Mouse (Mus musculus): Measurements from ENCODE around the gene Rbm47. TPM values are rescaled to one million over a fixed set of nuclear protein-coding genes. Genes with fewer than 3 reads are reported as not detected.

Gene Rbm47
- polyA plus RNA-seq, 1 experiment from 2014 or later = 5.1 TPM

DNA sequence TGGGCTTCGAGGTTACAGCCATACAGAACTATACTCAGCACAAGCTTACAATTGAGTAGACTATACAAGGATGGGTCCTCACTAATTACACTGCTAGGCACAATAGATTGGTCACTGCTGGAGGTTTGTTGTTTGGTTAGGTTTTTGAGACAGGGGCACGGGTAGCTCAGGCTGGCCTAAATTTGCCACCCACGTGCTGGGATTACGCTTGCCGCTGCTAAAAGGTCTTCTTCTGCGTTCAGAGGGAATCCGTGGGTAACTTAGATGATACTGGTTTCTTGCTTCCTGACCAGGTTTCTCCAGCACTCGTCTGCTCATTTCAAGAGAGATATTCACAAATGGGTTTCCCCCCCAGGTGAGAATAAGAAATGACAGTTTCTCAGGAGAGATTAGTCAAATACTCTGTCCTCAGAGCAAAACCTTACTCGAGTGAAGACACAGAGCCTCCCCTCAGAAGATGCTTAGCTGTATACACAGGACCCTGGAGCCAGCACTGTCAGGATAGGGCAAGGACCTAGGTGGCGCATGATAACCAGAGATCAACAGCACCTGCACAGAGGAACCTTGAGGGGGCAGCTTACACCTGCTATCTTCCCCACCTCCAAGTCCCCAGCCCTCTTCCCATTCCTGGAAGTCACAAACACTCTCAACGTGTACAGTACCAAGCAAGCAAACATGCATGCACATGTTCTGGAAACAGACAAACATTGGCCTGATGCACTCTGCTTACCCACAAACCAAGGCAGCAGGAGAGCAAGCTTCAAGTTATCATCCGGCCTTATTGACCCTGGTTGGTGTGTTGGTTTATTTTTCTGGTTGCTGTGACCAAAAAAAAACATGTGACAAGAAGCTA lies 104.6 kb downstream of the Rbm47 start:
- no peaks in the 10 kb centered on the region for H3K9me3 ChIP-seq
- H3K27me3 ChIP-seq = no peaks in the 10 kb centered on the region
- no peak overlapping the region for H3K4me3 ChIP-seq
- peaks cover 7% of the 10 kb centered on the region for H3K4me1 ChIP-seq
- 87% methylated on average over 12 of the region's 12 CpGs for WGBS
- no peaks in the 10 kb centered on the region for H3K36me3 ChIP-seq
- no peak overlapping the region for H3K9ac ChIP-seq (replicated peaks)
- H3K4me2 ChIP-seq (replicated peaks) = no peak overlapping the region
- H3K27ac ChIP-seq (replicated peaks) = no peak overlapping the region
- no peak for ATAC-seq (replicated peaks)

GRCm38 (mm10) chr5:66067219-66067618 lies 105.7 kb downstream of the Rbm47 start:
- peaks cover 8% of the 10 kb centered on the region for H3K4me1 ChIP-seq
- H3K27ac ChIP-seq (replicated peaks) = no peak overlapping the region
- no peaks in the 10 kb centered on the region for H3K9me3 ChIP-seq
- H3K4me3 ChIP-seq = no peak overlapping the region
- no peak overlapping the region for H3K4me2 ChIP-seq (replicated peaks)
- H3K36me3 ChIP-seq = no peaks in the 10 kb centered on the region
- no peak overlapping the region for H3K9ac ChIP-seq (replicated peaks)
- WGBS = 37% methylated on average over 7 of the region's 7 CpGs
- peak; percentile 53; the same call in 1 of the 2 replicates for ATAC-seq (replicated peaks)
- no peaks in the 10 kb centered on the region for H3K27me3 ChIP-seq

- no peak for ATAC-seq (replicated peaks)
- peaks cover 10% of the 10 kb centered on the region; the same call in 1 of the 2 replicates for H3K4me1 ChIP-seq
Observed at GRCm38 (mm10) chr5:66062930-66063220, 110.0 kb downstream of the Rbm47 start.

DNA sequence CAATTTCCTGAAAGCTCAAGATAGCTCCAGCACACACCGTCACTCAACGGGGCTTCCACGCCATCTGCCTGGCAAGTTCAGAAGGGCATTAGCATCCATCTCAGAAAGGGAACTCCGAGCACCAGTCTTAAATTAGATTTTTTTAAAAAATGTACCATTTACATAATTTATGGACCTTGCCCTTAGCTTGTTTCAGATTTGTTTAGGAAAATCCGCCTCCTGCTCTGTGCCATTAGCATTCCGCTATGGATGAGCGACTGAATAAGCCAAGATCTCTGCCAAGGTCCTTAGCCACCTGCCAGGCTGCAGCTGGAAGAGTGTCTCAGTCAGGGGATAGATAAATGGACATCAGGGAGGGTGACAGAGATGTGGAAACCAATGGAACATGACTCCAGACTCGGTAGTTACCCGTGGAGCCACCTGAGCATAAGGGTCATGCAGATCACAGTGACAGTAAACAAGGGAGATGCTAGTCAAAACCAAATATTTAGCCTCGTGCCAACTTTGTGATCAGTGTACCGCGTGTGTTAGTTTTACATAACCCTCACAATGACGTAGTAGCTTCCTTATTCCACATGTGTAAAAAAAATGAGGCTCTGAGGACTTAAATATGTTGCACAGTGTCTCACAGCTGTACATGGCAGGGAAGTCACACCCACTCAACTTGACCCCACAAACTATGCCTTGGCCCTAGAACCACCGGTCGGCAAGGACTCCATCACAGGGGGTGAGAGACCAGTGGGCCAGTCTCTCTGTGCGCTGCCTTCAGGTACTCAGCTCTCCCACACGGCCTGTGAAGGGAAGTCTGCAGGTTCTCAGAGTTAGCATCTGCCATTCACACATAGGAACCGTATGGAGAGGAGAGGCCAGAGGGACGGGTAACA lies 110.6 kb downstream of the Rbm47 start:
- no peak overlapping the region for H3K4me3 ChIP-seq
- H3K9ac ChIP-seq (replicated peaks) = no peak overlapping the region
- H3K36me3 ChIP-seq = no peaks in the 10 kb centered on the region
- H3K4me1 ChIP-seq = peaks cover 10% of the 10 kb centered on the region; the same call in 1 of the 2 replicates
- no peak overlapping the region for H3K4me2 ChIP-seq (replicated peaks)
- 70% methylated on average over 19 of the region's 19 CpGs for WGBS
- H3K27ac ChIP-seq (replicated peaks) = 0 out of 2 replicates have a peak overlapping the region, but pooled peaks have one; percentile 17
- H3K27me3 ChIP-seq = no peaks in the 10 kb centered on the region
- ATAC-seq (replicated peaks) = peak; percentile 57
- H3K9me3 ChIP-seq = no peaks in the 10 kb centered on the region

More at GRCm38 (mm10) chr5:66062930-66063220, 110.0 kb downstream of the Rbm47 start:
- H3K36me3 ChIP-seq = no peaks in the 10 kb centered on the region
- no peaks in the 10 kb centered on the region for H3K9me3 ChIP-seq
- no peak overlapping the region for H3K9ac ChIP-seq (replicated peaks)
- H3K4me2 ChIP-seq (replicated peaks) = no peak overlapping the region
- no peak overlapping the region for H3K27ac ChIP-seq (replicated peaks)
- H3K4me3 ChIP-seq = no peak overlapping the region
- H3K27me3 ChIP-seq = no peaks in the 10 kb centered on the region
- 77% methylated on average over 3 of the region's 3 CpGs for WGBS

- no peaks in the 10 kb centered on the region for H3K9me3 ChIP-seq
- H3K27ac ChIP-seq (replicated peaks) = 0 out of 2 replicates have a peak overlapping the region, but pooled peaks have one; percentile 17
- no peaks in the 10 kb centered on the region for H3K27me3 ChIP-seq
- H3K4me3 ChIP-seq = no peak overlapping the region
- 75% methylated on average over 4 of the region's 4 CpGs for WGBS
- peaks cover 10% of the 10 kb centered on the region; the same call in 1 of the 2 replicates for H3K4me1 ChIP-seq
- no peaks in the 10 kb centered on the region for H3K36me3 ChIP-seq
- no peak overlapping the region for H3K9ac ChIP-seq (replicated peaks)
- ATAC-seq (replicated peaks) = no peak
- H3K4me2 ChIP-seq (replicated peaks) = no peak overlapping the region
Observed at GRCm38 (mm10) chr5:66061667-66062045, 111.3 kb downstream of the Rbm47 start.

GRCm38 (mm10) chr5:66058844-66059243 lies 114.1 kb downstream of the Rbm47 start:
- Histone ChIP-seq H3K4me1 (peaks cover 10% of the 10 kb centered on the region; the same call in 1 of the 2 replicates), H3K9ac (replicated peaks) (no peak overlapping the region), H3K9me3 (no peaks in the 10 kb centered on the region), H3K4me2 (replicated peaks) (no peak overlapping the region), H3K27me3 (no peaks in the 10 kb centered on the region), H3K36me3 (no peaks in the 10 kb centered on the region), H3K4me3 (no peak overlapping the region), H3K27ac (replicated peaks) (no peak overlapping the region)
- ATAC-seq (replicated peaks) = no peak
- WGBS = 95% methylated on average over 5 of the region's 5 CpGs

- H3K4me1 ChIP-seq = peaks cover 4% of the 10 kb centered on the region; the same call in 1 of the 2 replicates
- H3K9ac ChIP-seq (replicated peaks) = no peak overlapping the region
- H3K27me3 ChIP-seq = no peaks in the 10 kb centered on the region
- H3K36me3 ChIP-seq = no peaks in the 10 kb centered on the region
- no peak overlapping the region for H3K4me2 ChIP-seq (replicated peaks)
- H3K27ac ChIP-seq (replicated peaks) = no peak overlapping the region
- 81% methylated on average over 4 of the region's 4 CpGs for WGBS
- H3K4me3 ChIP-seq = no peak overlapping the region
- no peak for ATAC-seq (replicated peaks)
- H3K9me3 ChIP-seq = no peaks in the 10 kb centered on the region
Observed at GRCm38 (mm10) chr5:66056680-66057079, 116.2 kb downstream of the Rbm47 start.

- Histone ChIP-seq H3K9ac (replicated peaks) (no peak overlapping the region), H3K27me3 (no peaks in the 10 kb centered on the region), H3K9me3 (no peaks in the 10 kb centered on the region), H3K4me2 (replicated peaks) (no peak overlapping the region), H3K4me3 (no peak overlapping the region), H3K4me1 (peaks cover 10% of the 10 kb centered on the region; the same call in 1 of the 2 replicates), H3K27ac (replicated peaks) (no peak overlapping the region), H3K36me3 (no peaks in the 10 kb centered on the region)
- 69% methylated on average over 9 of the region's 9 CpGs for WGBS
- no peak for ATAC-seq (replicated peaks)
Observed at GRCm38 (mm10) chr5:66054394-66054793, 118.5 kb downstream of the Rbm47 start.

DNA sequence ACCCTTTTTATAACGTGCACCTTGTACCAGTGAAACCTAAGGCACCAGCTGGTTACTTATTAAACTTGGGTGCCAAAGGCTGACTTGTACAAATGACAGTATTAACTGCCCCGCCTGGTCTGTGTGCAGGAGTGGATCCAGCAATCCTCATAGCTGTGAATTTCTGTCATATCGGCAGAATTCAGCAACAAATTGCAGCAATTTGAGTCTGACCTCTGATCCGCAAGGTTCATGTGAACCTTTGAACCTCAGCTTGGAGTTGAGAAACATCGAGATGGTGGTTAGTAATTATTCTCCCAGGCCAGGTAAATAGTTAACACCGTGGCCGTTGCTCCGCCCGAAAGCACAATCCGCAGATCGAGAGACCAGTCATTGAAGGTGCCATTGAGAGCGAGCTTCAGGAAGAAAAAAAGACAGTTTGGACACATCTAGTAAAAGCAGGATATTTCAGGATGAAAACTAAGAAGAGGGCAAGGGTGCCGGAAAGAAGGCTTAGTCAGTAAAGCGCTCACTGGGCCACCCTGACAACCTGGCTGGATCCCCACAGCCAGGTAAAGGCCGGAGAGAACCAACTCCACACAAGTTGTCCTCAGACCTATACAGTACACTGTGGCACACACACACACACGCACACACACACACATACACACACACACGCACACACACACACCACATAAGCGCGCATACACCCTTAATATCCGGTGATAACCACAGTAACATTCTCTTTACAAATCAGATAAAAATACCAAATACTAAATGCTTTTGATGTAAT lies 120.0 kb downstream of the Rbm47 start:
- Histone ChIP-seq H3K36me3 (no peaks in the 10 kb centered on the region), H3K4me2 (replicated peaks) (no peak overlapping the region), H3K4me1 (peaks cover 10% of the 10 kb centered on the region; the same call in 1 of the 2 replicates), H3K9ac (replicated peaks) (no peak overlapping the region), H3K9me3 (no peaks in the 10 kb centered on the region), H3K27me3 (no peaks in the 10 kb centered on the region), H3K4me3 (no peak overlapping the region), H3K27ac (replicated peaks) (no peak overlapping the region)
- 93% methylated on average over 20 of the region's 20 CpGs for WGBS
- ATAC-seq (replicated peaks) = no peak

DNA sequence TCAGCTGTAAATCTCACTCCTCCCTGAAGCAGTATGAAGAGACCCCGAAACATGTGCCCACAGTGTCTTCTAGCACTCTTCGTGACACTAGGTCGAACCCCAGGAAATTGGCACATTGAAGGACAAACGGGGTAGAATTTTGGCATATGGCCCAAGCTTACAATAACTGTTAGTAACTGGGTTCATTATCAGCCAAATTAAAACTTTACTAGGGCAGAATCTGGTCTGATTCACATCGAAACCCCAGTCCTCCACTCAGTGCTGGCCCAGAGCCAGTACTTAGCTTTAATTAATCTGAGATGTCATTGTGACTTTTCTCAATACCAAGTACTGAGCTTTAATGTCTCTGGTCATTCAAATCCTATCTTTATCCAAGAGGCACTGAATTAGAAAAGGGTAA lies 122.1 kb downstream of the Rbm47 start:
- Histone ChIP-seq H3K4me2 (replicated peaks) (no peak overlapping the region), H3K27ac (replicated peaks) (no peak overlapping the region), H3K4me3 (no peak overlapping the region), H3K4me1 (peaks cover 10% of the 10 kb centered on the region; the same call in 1 of the 2 replicates), H3K9me3 (no peaks in the 10 kb centered on the region), H3K36me3 (no peaks in the 10 kb centered on the region), H3K9ac (replicated peaks) (no peak overlapping the region), H3K27me3 (no peaks in the 10 kb centered on the region)
- WGBS = 31% methylated on average over 5 of the region's 5 CpGs
- no peak for ATAC-seq (replicated peaks)

DNA sequence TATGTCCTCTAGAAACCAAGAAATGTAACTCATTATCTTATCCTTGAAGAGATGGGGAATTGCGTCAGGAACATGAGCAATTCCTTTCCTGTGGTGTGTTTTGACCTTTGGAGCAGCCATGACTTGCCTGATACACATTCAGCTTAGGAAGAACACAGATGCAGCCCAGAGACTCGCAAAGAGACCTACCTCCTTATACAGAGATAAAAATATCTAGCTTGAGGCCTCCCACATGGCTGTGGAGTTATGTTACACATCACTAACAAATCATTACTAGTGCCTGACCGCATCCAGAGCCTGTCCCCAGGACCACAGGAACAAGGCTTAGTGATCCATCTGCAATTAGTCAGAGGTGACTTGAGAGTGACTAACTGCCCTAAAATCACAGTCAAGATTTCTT lies 126.6 kb downstream of the Rbm47 start:
- ATAC-seq (replicated peaks) = no peak
- no peaks in the 10 kb centered on the region for H3K36me3 ChIP-seq
- no peak overlapping the region for H3K4me2 ChIP-seq (replicated peaks)
- no peaks in the 10 kb centered on the region for H3K27me3 ChIP-seq
- 93% methylated on average over 3 of the region's 3 CpGs for WGBS
- H3K9ac ChIP-seq (replicated peaks) = no peak overlapping the region
- no peaks in the 10 kb centered on the region for H3K9me3 ChIP-seq
- H3K4me1 ChIP-seq = 0 out of 2 replicates have a peak, but pooled peaks cover 7% of the 10 kb centered on the region
- H3K4me3 ChIP-seq = no peak overlapping the region
- H3K27ac ChIP-seq (replicated peaks) = no peak overlapping the region
